Mouse (Mus musculus): ENCODE measurements around the gene Nipal1. TPM values are rescaled to one million over a fixed set of nuclear protein-coding genes. Genes with fewer than 3 reads are reported as not detected.

Nipal1 gene
- not detected for total RNA-seq (2021)
- long read RNA-seq, experiment 1 = 0 reads
- long read RNA-seq, experiment 2 = 0 reads

DNA sequence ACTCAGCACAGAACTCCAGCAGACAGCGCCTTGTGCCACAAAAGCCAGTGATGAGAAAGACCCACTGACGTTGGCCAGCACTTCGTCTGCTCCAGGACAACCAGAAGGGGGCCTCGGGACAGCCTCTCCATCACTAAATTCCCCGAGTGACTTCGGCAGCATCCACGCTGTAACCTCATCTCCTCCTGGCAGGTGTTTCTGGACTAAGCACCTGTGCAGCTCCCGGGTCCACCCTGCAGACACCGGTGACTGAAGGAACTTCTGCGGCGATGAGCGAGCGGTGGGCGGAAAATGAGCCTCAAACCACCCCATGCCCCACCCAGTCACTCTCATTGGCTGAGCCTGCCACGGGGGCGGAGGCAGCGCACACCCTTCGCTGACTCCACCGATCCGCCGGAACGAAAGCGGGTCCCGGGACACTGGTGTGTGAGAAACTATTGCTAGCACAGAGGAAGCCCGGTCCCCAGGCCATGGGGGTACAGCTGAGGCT, at the start of gene Nipal1:
TSS of gene Nipal1 (plus strand) at position 378 of the 490 bp plus-strand sequence.
- DNase-seq (ENCODE audit: low spot score in 2 of 2) = peak in 1 of 2 experiments; percentile 26
- intact Hi-C loops (cut with DNase I) = no loop called here

DNA sequence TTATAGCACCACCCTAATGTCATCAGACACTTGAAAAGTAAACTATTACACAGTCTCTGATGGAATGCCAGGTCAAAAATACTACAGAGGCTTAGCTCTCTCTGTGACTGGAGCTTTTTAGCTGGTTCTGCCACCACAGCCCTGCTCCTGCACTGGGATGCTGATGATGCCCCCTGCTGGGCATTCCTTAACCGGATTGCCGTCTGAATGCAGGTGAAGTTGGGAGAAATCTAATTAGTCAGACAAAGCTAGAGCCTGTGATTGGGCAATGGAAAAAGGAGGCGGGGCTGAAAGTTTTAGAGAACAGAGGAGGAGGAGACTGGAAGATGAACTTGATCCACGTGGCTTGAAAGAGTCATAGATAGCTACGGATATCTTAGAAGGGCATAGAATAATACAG, 46.6 kb upstream of the Nipal1 start:
- intact Hi-C loops (cut with DNase I) = no loop called here
- peak in 1 of 2 experiments; percentile 16 for DNase-seq (ENCODE audit: low spot score in 2 of 2)

- no peak for DNase-seq (ENCODE audit: low spot score in 2 of 2)
- intact Hi-C loops (cut with DNase I) = no loop called here
Measured at GRCm38 (mm10) chr5:72603138-72603537, 44.5 kb upstream of the Nipal1 start.

DNA sequence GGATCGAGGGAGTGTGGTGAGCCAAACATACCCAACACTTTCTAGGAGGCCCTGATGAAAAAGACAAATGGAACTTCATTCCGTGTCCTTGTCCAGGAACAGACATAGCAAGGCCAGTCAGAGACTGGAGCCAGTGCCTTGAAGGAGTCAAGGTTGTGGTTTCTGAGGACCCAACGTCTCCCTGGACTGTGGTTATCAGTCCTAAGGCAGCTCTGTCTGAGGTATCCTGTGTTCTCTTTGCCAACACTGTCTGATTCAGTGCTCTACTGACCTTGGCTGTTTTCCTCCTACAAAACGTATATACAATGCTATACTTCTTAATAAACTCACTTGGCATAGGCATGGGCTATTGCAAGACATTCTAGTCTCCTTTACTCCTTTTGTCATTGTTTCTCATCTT, 30.2 kb upstream of the Nipal1 start:
- no peak for DNase-seq (ENCODE audit: low spot score in 2 of 2)
- intact Hi-C loops (cut with DNase I) = no loop called here

GRCm38 (mm10) chr5:72621022-72621421, 26.6 kb upstream of the Nipal1 start:
- DNase-seq (ENCODE audit: low spot score in 2 of 2) = no peak
- intact Hi-C loops (cut with DNase I) = no loop called here

DNA sequence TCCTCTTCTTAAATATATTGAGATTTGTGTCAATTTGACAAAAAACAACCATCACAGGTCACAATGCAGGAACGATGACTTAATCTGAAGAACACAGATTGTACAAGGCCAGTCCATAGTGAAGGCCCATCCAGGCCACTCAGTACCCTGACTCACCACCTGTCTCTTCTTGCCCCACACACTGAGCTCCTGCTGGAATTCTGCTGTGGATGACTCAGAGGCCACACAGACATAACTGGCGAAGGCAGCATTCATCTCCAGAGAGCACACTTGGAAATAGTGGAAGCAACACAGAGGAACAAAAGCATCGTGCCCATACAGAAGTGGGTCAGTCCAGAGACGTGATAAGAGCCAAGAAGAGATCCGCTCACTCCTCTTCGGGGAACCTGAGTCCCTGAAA, 17.6 kb upstream of the Nipal1 start:
- intact Hi-C loops (cut with DNase I) = no loop called here
- no peak for DNase-seq (ENCODE audit: low spot score in 2 of 2)

- intact Hi-C loops (cut with DNase I) = no loop called here
- DNase-seq (ENCODE audit: low spot score in 2 of 2) = no peak
Measured at GRCm38 (mm10) chr5:72634791-72635271, 12.8 kb upstream of the Nipal1 start.

GRCm38 (mm10) chr5:72636122-72636521, 11.5 kb upstream of the Nipal1 start:
- intact Hi-C loops (cut with DNase I) = no loop called here
- DNase-seq (ENCODE audit: low spot score in 2 of 2) = no peak

DNA sequence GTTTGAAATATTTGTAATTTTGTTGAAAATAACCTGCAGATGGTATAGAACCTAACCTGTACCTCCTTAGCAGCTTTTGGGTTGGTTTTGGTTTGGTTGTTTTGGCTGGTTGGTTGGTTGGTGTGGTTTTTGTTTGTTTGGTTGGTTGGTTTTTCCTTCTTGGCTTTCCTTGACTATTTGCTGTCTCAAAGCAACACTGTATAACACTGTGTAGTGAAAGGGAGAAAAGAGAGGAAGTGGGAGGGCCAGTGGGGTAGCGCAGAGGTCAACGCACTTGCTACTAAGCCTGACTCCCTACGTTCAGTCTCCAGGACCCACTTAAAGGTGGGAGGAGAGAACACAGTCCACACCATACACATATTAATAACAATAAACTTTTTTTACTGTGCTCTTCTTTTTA, 11.0 kb upstream of the Nipal1 start:
- DNase-seq (ENCODE audit: low spot score in 2 of 2) = no peak
- intact Hi-C loops (cut with DNase I) = no loop called here

DNA sequence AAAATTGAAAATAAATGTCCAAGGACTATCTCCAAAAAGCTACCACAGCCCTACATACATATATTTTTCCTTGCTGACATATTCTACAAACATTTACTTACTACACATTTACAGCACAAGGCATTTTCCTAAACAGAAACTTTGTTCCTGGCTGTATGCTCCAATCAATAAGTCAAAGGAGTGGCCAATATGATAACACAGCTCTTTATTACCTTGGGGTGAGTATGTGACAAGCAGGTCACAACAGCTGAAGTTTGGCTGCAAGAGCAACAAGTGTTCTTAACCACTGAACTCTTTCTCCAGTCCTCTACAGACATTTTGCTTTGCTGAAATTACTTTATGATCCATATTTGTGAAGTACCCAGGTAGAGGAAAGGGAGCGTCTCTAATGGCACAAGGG, 7.5 kb upstream of the Nipal1 start:
- DNase-seq (ENCODE audit: low spot score in 2 of 2) = no peak
- intact Hi-C loops (cut with DNase I) = no loop called here

- intact Hi-C loops (cut with DNase I) = no loop called here
- DNase-seq (ENCODE audit: low spot score in 2 of 2) = no peak
Measured at GRCm38 (mm10) chr5:72643655-72644054, 3.9 kb upstream of the Nipal1 start.

- intact Hi-C loops (cut with DNase I) = no loop called here
- no peak for DNase-seq (ENCODE audit: low spot score in 2 of 2)
Measured at GRCm38 (mm10) chr5:72644175-72644574, 3.4 kb upstream of the Nipal1 start, which contains the start of gene Cnga1. TSS of gene Cnga1 (minus strand) at chr5:72644275.

DNA sequence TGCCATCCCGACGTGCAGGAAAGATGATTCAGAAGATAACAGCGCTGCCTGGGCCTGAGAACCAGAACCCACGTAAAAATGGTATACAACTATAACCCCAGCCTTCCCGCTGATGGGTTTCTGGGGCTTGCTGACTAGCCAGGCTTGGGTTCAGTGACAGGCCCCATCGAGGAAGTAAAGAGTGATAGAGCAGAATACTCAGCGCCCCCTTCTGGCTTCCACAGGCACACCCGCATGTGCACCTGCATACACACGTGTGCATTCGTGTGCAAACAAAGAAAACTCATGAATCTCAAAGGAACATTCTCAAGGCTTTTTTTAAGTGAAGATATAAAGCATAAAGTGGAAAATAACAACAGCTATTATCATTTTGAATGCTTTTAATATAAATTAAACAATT, 1.5 kb upstream of the Nipal1 start:
- no peak for DNase-seq (ENCODE audit: low spot score in 2 of 2)
- intact Hi-C loops (cut with DNase I) = no loop called here

GRCm38 (mm10) chr5:72646996-72647395, 599 bp upstream of the Nipal1 start:
- intact Hi-C loops (cut with DNase I) = no loop called here

GRCm38 (mm10) chr5:72647958-72648595, 482 bp downstream of the Nipal1 start:
- intact Hi-C loops (cut with DNase I) = no loop called here
- DNase-seq (ENCODE audit: low spot score in 2 of 2) = no peak

More at GRCm38 (mm10) chr5:72646996-72647395, 599 bp upstream of the Nipal1 start:
- DNase-seq (ENCODE audit: low spot score in 2 of 2) = no peak

GRCm38 (mm10) chr5:72648987-72649735, 1.6 kb downstream of the Nipal1 start:
- intact Hi-C loops (cut with DNase I) = no loop called here
- DNase-seq (ENCODE audit: low spot score in 2 of 2) = no peak

DNA sequence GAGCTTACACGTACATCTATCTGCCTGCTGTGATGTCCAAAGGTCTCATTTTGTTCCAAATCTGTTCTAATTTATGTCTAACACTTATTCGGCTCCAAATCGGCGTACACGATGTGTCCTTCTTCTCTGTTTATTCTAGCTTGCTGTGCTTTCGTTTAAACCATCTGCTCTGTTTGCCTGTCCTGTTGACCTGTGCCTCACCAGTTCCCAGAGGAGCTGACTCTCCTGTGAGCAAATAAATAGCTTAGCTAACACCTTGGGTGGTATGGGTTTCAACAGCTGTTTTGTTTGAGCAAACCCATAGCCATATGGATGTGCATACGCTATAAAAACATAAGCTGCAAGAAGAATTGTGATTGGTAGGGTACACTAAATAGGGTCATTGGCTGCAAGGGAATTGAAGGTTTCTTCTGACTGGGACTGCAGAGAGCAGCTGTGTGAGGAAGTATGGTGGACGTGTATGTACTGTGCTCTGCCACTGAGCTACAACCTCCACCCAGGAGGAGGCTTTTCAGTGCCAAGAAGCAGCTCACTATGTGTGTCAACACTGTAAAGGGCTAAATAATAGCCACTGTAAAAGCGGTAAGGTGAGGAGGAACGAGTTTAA, 5.6 kb downstream of the Nipal1 start:
- intact Hi-C loops (cut with DNase I) = no loop called here
- DNase-seq (ENCODE audit: low spot score in 2 of 2) = no peak

GRCm38 (mm10) chr5:72656270-72656791, 8.7 kb downstream of the Nipal1 start:
- no peak for DNase-seq (ENCODE audit: low spot score in 2 of 2)
- intact Hi-C loops (cut with DNase I) = no loop called here

GRCm38 (mm10) chr5:72658375-72658774, 10.8 kb downstream of the Nipal1 start:
- intact Hi-C loops (cut with DNase I) = no loop called here

More at GRCm38 (mm10) chr5:72658375-72658774, 10.8 kb downstream of the Nipal1 start:
- no peak for DNase-seq (ENCODE audit: low spot score in 2 of 2)

Data from left cerebral cortex, postnatal 14 days (tissue).